Mouse (Mus musculus) urinary bladder, postnatal 14 days (tissue): Measurements from ENCODE around the gene Ecm1.

Experiments
- DNase-seq: peaks from one replicate; pipeline ENCODE4 v3.0.0; 2021; ENCODE audit warnings: low spot score

The Ecm1 gene

GRCm38 (mm10) chr3:95689171-95689915 lies 50.0 kb downstream of the Ecm1 start:
- no peak for DNase-seq

DNA sequence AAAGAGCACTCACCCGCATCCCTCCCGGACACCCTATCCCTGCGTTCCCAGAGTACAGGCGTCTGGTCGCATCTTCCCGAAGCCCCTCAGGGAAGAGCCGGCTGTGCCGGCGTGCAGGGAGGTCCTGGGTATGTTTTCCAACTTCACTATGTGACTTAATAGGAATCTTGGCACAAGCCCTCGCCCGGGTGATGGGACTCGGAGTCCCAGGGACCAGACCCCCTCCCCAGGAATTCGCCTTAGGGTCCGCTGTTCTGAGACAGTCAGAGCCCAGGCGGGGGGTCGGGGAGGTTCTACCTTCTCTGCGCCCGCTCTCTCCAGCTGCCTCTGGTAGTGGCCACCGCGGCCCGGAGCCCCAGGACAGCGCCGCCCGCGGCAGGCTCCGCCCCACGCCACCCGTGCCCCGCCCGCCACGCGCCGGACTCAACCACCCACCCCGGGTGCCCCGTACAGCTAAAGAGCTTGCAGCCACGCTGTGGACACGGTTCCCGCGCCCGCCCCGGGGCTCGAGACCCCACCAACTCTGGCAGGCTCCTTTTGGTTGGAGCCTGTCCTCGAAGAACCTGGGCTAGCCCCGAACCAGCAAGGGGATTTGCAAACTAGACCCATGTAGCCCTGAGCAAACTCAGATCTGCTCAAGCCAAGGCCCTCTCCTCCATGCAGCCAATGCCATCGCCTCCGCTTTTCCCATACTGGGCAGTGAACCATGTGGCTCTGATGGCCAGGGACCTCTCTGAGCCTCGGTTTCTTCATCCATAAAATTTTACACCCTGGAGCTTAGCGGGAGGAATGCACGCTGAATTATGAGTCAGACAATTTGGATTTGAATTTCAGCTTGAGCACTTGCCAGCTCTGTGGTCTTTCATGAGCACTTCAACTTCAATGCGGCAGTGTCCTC lies 51.6 kb downstream of the Ecm1 start, which contains the start of gene Adamtsl4:
Adamtsl4 (minus strand) TSS at position 394 of the 898 bp plus-strand sequence.
- peak; percentile 81 for DNase-seq

GRCm38 (mm10) chr3:95687168-95687523 lies 52.2 kb downstream of the Ecm1 start:
- no peak for DNase-seq

GRCm38 (mm10) chr3:95686492-95687167 lies 52.7 kb downstream of the Ecm1 start:
- peak; percentile 53 for DNase-seq

DNA sequence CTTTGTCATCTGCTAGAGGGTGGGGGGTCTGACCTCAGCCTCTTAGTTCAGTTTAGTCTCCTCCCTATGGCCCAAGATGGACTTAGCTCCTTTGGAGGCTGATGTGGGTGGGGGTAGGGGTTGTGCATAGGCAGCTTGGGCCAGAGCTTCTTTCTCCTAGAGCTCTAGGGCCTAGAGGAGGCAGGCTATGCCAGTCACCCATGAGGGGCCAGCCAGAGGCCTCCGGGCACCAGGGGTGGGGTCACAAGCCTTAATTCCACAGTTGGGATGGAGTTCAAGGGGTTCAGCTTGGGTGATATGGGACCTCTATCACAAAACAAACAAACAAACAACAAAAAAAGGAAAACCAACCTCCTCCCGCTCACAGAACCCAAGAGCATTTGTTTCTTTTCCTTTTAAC lies 53.7 kb downstream of the Ecm1 start:
- no peak for DNase-seq

DNA sequence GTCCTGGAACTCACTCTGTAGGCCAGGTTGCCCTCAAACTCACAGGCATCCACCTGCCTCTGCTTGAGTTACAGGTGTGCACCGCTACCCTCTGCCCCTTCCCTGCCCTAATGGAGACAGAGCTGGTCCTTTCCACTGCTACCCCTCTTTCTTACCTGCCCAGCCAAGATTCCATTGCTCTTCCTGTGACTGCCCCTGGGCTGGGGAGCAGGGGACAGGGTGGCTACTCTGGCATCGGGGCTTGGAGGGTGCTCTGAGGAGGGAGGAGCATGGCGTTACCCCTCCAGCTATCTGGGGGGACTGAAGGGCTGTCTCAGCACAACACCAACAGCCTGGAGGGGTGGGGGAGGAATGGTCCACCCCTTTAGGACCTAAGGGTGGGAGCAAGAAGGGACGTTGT lies 54.1 kb downstream of the Ecm1 start:
- no peak for DNase-seq

GRCm38 (mm10) chr3:95684846-95685245 lies 54.5 kb downstream of the Ecm1 start:
- DNase-seq: no peak
